Mouse (Mus musculus) ES-Bruce4 (cell line): ENCODE measurements around the gene Olfr1032.
"Not testable (repeated sequence)": the region's sequence is repeated elsewhere in the genome, so short reads cannot be mapped to it uniquely, and the experiment has no call there.

Experiments
- CTCF ChIP-seq: IDR thresholded peaks from one replicate; pipeline ENCODE4 v1.8.1; 2011; ENCODE audit warnings: low read depth, low read length
- POLR2A ChIP-seq: IDR thresholded peaks from one replicate; pipeline ENCODE4 v1.8.1; 2011; ENCODE audit warnings: low read length; ENCODE audit not compliant: insufficient read depth

- TF ChIP-seq CTCF, POLR2A: not testable (repeated sequence)
Observed at GRCm38 (mm10) chr2:86021518-86021917, 16.2 kb downstream of the Olfr1032 start.
